Mouse (Mus musculus) kidney, postnatal 36 days (tissue): ENCODE results near the gene Apobec3.
"Not testable (repeated sequence)": the region's sequence is repeated elsewhere in the genome, so short reads cannot be mapped to it uniquely, and the experiment has no call there.

Experiments used
- DNase-seq, 2 experiments: peaks; one replicate each; pipeline ENCODE4 v3.0.0; 2021 to 2022; ENCODE audit warnings: mixed read lengths in 2 of 2

Apobec3 gene

DNA sequence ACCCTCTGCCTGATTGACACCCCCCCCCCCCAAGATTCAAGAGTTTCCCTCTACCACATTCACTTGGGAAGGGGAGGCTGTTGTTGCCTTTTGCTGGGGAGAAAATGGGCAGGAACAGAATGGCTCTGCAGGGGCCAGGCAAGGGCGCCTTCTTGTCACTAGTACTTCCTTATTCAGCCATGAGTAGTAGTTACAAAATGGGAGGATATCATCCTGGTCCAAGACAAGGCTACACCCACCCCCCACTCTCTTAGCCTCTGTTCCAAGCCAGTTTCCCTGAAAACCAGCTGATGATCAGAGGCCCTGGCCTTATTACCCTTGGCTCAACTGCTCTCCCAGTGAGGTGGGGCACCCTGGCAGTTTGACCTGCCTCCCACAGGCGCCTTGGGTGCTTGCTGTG lies 37.3 kb downstream of the Apobec3 start:
- DNase-seq, result no peak

DNA sequence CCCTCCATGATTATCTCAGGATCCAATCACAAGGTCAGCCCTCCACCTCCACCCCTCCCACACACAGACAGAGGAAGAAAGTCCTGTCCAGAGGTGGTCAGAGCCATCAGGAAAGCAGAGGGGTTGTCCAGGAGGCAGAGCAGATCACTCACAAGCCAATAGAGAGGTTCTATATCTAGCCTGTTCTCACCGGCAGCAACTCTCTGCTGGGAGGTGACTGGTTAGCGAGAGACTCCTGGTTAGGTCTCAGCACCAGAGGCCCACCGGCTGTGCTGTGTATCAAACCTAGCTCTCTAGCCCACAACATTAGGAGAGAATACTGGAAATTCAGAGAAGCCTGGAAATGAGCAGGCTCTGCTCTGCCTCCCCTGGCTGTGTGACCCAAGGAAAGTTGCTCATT lies 38.3 kb downstream of the Apobec3 start:
- no peak for DNase-seq

DNA sequence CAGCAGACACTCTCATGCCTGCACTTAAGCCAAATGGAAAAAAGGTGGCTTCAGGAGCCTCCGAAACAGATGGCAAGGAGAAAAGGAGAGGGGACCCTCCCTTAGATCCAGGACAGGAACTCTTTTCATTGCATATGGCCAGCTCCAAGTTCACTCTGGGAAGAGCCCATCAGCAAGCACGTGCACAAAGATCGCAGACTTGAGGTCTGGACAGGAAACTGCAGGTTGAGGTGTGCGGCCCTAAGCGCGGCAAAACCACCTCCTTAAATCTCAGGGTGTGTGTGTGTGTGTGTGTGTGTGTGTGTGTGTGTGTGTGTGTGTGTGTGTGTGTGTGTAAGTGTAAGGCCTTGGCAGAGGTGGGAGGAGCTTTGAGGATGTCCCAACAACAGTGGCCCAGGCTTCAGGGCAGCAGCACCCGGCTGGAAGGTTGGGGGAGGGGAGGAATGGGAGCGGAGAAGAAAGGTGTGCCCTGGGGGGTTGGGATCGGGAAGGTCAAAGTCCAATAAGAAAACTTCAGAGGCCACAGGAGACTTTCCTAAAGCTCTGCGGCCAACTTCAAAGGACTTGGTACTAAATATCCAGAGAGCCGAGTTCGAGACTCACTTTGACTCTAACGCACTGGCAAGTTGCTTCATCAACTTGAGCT lies 40.2 kb downstream of the Apobec3 start:
- DNase-seq, result peak; percentile 59 to 74

DNA sequence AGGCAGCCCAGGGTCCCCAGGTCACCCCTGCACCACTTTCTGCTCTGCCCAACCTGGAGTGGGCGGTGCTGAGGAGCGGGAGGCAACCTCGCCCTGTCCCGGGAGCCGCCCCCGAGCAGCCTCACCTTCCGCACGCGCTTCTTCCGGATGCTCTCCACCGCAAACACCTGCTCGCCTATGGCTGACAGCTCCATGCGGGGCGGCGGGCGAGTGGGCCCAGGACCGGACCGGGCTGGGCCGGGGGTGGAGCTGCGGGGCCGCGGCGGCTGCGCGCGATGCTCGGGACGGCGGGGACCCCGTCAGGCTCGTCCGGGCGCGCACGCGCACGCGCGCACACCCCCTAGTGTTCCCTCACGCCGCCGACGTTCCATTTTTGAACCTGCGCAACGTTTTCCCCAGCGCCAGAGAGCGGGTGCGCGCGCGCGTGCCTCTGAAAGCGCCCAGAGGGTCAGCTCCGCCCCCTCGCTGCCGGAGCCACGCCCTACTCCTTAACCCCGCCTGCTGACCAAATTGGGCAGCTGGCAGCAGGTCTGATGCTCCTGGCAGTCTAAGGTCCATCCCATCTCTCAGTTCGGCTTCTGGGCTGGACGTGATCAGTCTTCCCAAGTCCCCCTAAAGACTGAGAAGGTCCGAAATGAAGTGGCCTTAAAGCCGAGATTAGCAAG lies 41.0 kb downstream of the Apobec3 start:
- DNase-seq, result peak; percentile 95 to 98

DNA sequence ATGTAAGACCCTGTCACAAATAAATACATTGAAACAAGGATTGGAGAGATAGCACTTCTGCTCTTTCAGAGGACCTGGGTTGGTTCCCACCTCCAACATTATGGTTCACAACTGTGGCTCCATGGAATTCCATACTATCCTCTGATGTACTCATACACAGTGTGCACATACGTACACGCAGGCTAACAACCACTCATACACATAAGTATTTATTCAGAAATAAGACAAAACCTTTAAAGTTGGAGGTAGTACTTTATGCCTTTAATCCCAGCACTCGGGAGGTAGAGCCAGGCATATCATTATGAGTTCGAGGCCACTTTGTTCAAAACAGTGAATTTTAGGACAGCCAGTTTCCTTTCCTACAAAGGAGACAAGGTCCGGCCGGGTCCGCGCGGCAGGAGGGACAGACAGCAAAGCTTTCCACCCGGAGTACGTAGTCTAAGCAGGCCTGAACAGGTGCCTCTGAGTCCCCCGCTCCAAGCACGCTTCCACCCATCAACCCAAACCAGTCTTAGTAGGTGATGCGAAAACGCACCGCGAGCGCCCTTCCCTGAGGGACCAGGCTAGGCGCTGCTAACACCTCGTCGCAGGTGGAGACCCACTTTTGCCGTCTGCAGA lies 41.7 kb downstream of the Apobec3 start:
- no peak for DNase-seq

DNA sequence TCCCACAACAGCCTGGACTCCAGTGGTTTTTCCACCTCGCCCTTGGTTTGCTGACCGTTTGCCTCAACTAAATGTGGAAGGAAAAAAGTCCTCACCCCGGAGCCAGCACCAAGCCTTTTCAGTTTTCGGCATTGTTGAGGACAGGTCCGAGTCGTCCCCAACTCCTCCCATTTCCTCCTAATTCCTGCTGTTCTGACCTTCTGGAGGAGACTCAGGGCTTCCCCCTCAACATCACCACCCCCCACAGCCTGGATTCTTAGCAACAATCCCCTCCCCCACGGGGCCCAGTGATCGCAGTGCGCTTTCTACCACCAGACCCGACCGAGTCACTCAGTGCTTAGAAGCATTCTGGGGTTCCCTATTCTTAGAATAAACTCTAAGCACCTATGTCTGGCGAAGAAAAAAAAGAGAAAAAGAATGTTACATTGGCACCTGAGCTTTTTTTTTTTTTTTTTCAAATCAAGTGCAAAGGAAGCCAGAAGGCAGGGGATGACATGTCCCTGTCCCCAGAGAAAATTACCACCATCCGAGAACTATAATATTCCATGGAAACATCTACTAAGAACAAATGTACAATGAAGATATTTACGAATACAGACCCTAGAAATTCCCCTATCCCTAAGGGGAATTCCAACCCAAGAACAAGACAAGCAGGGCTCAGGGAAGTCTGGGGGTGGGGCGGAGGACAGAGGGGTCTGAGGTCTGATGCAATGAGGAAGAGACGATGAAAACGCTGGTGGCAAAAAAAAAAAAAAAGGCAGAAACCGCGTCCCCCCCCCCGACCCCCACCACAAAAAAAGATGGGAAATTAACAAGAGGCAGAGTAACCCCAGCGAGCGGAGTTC lies 42.4 kb downstream of the Apobec3 start:
- DNase-seq, result peak in 1 of 2 experiments; percentile 39

DNA sequence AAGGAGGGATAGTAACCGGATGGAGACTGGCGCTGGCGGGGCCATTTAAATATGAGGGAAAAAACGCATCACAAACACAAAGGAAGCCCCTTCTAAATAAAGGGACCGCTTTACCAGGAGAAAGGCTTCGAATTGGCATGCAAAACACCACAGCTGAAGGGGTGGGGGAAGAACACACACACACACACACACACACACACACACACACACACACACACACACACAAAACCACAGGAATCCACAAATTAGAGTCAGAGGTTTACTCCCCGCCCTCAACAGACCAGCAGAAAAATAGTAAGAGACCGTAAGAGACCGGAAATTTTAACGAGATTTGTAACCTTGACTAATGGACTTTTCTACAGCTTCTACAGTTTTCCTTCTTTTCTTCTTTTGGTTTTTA lies 43.3 kb downstream of the Apobec3 start:
- DNase-seq, result no peak

DNA sequence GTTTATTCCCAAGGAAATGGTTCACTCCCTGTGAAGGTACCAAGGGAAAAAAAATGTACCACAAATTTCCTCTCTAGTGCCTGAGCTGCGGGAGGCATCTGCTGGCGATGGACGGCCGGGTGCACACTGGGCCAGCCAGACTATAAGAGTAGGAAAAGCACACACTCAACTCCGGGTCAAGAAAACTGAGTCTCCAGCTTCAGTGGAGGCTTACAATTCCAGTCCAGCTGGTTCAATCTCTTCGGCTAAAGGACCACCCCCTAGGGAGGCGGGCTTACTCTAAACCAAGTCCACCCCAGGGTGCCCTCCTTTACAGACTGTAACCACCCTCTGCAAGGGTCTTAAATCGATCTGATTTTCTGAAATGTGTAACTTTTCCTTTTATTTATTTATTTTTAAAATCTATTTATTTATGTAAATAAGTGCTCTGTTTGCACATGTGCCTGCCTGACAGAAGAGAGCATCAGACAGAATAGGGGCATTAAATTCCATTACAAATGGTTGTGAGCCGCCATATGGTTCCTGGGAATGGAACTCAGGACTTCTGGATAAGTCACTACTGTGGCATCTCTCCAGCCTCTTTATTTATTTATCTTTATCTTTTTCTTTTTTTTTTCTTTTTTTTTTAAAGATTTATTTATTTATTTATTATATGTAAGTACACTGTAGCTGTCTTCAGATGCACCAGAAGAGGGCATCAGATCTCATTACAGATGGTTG lies 44.4 kb downstream of the Apobec3 start:
- DNase-seq, result no peak

DNA sequence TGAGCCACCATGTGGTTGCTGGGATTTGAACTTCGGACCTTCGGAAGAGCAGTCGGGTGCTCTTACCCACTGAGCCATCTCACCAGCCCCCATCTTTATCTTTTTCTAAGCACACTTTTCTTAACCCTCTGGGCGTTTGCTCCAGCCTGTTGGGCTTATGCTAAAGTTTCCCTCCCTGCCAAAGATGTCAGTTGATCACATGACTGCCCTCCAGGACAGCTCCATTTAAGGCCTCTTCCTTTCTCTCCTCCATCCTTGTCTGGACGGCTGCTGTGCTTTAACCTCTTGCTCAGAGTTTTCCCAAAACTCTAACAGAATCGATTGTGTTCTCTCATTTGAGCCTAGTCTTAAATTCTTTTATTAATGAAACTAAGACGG lies 44.9 kb downstream of the Apobec3 start:
- no peak for DNase-seq

DNA sequence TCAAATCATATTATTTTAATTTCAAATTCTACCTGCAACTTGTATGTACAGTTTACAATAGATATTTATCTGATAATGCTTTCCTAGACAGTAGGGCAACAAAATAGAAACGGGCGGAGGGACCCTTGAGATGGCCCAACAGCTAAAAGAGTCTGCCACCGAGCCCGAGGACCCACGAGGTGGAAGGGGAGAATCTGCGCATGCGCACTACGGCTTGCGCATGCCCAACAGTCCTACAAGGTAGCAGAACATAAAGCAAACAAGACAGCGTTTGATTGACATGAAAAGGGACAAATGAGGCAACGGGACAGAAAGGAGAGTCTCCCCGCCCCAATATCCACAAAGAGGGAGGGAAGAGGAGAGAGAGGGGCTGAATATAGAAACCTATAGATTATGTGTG lies 47.6 kb downstream of the Apobec3 start:
- DNase-seq, result no peak

DNA sequence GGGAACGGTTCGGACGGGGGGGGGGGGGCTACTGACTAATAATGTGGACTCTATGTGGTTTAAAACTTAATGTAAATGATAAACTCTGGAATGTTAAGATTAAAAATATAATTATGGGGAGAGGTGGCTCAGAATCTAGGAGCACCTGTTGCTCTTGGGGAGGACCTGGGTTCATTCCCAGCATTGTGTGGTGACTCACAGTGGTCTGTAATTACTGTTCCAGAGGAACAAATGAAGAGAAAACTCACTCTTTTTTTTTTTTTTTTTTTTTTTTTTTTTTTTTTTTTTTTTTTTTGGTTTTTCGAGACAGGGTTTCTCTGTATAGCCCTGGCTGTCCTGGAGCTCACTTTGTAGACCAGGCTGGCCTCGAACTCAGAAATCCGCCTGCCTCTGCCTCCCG lies 48.0 kb downstream of the Apobec3 start:
- DNase-seq, result not testable (repeated sequence)

DNA sequence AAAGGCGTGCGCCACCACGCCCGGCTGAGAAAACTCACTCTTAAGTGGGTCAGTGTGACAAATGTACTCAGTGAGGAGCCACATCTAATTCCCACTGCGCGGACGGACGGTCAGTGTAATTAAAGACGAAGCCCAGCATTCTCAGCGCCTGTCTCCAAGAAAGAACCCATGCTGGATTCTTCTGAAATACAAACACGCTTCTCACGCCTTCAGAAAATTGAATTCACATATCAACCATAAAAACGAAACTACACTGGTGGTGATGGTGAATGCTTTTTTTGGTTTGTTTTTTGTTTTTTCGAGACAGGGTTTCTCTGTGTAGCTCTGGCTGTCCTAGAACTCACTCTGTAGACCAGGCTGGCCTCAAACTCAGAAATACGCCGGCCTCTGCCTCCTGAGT lies 48.5 kb downstream of the Apobec3 start:
- DNase-seq, result no peak

DNA sequence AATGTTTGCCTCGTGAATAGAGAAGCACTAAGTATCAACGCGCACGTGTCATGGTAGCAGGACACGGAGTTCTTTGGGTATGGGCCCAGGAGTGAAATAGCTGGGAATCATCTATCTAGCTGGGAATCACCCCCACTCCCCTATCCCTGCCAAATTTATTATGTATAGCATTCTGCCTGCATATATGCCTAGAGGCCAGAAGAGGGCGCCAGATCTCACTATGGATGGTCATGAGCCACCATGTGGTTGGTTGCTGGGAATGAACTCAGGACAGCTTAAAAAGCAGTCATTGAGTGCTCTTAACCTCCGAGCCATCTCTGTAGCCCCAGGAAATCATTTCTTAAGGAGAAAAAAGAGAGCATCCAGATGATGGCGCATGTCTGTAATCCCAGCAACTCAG lies 49.5 kb downstream of the Apobec3 start:
- peak in 1 of 2 experiments; percentile 74 for DNase-seq

DNA sequence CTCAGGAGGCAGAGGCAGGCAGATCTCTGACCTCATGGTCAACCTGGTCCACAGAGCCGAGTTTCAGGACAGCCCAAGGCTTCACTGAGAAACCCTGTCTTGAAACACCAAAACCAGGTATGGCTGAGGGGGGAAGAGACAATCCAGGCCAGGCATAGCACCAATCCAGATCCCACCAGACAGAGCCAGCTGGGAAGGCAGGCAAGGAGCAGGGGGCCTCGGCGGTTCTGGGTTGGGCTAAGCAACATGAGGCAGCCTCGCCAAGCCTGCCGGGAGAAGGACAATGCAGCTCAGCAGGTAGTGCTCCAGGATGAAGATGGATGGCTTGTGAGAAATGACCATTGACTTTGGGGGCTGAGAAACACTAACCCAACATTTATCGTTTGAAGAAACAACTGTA lies 51.1 kb downstream of the Apobec3 start:
- no peak for DNase-seq

DNA sequence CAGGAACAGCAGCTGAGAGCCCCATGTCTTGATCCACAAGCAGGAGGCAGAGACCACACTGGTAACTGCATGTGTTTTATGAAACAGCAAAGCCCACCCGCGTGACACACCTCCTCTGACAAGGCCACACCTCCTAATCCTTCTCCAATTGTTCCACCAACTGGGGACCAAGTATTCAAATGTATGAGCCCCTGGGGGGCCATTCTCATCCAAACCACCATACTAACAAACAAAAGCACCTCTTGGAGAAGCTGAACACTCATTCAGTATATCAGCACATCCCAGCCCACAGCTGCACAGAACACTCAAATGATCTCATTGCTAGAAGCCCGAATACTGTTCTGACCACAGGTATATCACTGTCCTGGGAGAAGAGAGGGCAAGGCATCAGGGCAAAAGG lies 52.1 kb downstream of the Apobec3 start:
- no peak for DNase-seq

DNA sequence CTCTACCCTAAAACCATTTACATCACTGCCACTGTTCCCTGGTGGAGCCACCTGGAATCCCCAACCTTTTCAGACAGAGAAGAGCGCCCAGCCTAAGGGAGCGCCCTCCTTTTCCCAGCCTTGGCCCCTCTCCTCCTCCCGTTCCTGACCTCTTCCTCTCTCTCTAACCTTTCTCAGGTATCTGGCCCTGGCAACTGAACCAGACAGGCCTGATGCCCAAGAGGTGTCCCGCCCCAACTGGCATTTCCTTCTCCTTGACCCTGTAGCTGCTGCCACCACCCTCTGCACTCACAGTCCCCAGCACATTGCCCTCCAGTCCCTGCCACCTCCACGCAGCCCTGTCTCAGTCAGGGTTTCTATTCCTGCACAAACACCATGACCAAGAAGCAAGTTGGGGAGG lies 53.5 kb downstream of the Apobec3 start:
- no peak for DNase-seq

DNA sequence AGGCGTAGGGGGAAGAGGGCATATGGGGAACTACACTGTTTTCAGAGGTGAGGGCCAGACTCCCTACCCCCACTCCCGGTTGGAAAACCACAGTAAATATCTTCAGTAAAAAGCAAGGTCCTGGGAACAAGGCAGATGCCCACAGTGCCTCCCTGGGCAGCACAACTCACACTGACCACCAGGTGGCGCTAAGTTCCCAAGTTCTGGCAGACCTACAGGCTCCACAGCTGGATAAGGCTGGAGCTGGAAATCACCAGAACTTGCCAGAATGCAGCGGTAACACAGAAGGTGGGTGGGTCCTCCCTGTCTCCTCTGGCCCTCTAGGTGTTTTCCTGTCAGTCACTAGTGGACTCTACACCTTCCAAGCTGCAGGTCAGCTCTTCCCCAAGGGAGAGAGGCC lies 54.6 kb downstream of the Apobec3 start:
- peak; percentile 92 to 95 for DNase-seq

DNA sequence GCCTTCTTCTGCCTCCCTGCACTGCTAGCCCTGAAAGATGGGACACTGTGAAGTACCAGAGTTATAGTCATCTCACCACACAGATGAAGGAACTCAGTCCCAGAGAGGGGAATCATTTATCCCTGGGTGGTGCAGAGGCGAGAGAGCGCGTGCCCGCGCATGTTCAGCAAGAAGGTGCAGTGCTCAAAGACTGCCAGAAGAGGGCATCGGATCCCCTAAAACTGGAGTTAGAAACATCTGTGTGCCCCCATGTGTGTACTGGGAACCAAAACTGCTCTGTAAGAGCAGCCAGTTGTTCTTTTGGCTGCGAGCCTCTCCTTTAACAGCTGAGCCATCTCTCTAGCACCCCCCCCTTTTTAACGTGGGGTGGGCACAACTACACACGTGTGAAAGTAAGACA lies 55.3 kb downstream of the Apobec3 start:
- peak in 1 of 2 experiments; percentile 65 for DNase-seq

DNA sequence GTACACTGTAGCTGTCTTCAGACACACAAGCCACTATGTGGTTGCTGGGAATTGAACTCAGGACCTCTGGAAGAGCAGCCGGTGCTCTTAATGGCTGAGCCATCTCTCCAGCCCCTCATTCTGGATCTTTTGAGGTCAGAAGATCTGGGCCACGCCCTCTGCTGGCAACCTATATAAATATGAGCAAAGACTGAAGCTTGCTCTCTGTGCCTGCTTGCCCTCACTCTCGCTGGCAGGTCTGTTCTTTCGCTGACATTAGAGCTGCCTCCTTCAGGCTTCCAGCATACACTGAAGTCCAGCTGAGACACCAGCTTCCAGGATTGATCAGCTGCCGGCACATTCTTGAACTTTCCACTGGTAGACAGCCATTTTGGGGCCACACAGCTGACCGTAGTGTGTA lies 56.2 kb downstream of the Apobec3 start:
- peak in 1 of 2 experiments; percentile 41 for DNase-seq

DNA sequence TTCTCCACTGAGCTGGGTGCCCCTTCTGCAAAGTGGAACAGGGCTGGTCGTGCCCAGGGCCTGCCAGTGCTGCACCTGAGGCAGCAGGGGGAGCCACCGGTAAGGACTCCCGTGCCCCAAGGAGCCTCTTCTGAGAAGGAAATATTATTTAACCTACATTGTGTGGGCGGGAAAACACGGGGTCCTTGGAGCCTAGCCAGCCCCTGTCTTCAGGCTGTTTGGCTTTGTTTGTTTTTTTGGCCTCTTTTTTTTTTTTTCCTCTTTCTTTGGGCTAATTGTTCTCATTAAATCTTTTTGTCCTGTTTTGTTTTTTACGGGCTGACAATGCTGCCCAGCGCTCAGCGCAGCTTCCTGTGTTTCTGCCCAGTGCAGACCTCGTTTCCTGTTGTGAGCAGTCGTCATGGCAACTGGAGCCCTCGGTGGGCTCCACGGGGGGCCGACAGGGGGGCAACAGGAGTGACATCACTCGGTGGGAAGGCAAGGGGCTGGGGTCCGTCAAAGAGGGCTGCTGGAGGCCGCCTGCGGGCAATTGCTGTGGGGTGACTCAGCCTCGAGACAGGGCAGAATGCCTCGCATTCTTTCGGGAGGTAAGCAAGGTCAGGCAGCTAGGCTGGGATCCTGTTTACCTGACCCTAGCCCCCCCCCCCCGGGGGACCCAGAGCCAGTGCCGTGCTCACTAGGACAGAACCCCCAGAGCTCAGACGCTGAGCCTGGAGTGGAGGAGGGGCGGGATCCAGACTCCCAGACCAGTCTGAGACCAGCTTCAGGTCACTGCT lies 59.0 kb downstream of the Apobec3 start:
- DNase-seq, result peak; percentile 79 to 85

DNA sequence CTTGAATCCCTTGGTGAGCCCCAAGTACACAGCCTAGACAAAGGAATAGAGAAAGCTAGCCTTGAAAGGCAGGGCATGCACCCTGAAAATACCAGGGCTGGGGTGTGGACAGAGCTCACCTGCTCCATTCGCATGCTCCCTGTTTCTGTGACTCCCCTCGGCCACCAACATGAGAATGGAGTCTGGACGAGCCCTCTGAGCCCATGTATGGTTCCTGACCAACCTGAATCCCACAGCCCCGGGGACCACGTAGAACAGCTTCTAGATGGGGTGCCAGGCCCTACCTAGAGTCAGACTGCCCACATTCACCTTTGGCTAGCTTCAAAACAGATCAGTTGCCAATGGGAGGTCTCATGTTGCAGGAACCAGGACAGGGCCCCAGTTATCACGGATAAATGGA lies 59.8 kb downstream of the Apobec3 start:
- no peak for DNase-seq
